Comparison of ENCODE assay signal across 1 mouse cellular context in the genomic region with DNA sequence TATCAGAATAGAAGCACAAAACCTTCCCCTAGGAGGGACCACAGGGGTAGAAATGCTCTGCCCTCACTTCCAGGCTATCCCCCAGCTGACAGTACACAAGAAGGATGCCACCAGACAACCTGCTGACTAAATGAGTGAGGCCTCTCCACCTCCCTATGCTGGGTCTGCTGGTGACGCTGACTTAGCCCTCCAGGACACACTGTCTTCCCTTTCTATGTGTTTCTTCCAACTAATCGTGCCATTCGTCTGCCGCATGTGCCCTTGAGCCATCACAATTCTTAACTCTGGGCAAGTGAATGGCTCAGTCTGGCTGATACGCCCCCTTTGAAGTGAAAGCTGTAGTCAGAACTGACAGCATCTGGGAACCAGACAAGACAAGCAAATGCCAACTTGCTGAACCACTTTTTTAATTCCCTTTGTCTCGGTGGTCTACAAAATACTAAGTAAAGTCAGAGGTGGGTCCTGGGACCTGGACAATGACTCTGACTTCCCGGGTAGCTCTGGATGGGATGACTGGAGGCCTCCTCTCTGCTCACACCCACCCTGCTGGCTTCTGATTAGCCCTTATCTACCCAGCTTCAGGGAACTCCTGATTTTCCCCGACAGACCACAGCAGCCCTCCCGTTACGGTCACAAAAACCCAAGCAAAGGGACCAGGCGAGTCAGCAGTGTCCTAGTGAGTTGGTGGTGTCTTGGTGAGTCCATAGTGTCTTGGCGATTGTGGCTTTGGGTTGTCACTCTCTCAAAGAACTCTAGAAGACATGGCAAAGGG.
TF ChIP-seq lines count a peak whose summit lies in the region.

No protein-coding gene starts in this region.

TF ChIP-seq in MEL, 35 proteins besides CTCF, POLR2A, EP300 and RAD21 (continued from another document):
- TF ChIP-seq MXI1 (IDR thresholded peaks at IDR 0.05; ENCODE audit: low read depth, low read length) (peak; percentile 57), KAT2A (conservative IDR thresholded peaks at IDR 0.05; ENCODE audit: low read depth, low read length) (no peak), ETS1 (IDR thresholded peaks at IDR 0.05; ENCODE audit: low read depth, low read length) (peak; percentile 74), POLR2AphosphoS5 (IDR thresholded peaks at IDR 0.05; ENCODE audit: borderline replicate concordance, low read depth, low read length) (no peak), CHD1 (IDR thresholded peaks at IDR 0.05; ENCODE audit: low read depth, low read length) (no peak), TBP (IDR thresholded peaks at IDR 0.05; ENCODE audit: low read depth, low read length) (no peak), TAL1 (IDR thresholded peaks at IDR 0.05; ENCODE audit: low read length) (peak; percentile 97), NRF1 (IDR thresholded peaks at IDR 0.05; ENCODE audit: insufficient read depth, low read depth, low read length, poor library complexity, severe bottlenecking) (no peak), USF1 (IDR thresholded peaks at IDR 0.05; ENCODE audit: low read depth, low read length) (no peak), ZKSCAN1 (IDR thresholded peaks at IDR 0.05; ENCODE audit: low read depth, low read length) (no peak), GABPA (IDR thresholded peaks at IDR 0.05; ENCODE audit: low read depth, low read length) (0 out of 2 replicates have a peak, but pooled peaks have one; percentile 40), MYC (IDR thresholded peaks at IDR 0.05; ENCODE audit: low read depth, low read length) (no peak), JUND (IDR thresholded peaks at IDR 0.05; ENCODE audit: low read depth, low read length) (no peak), TCF12 (IDR thresholded peaks at IDR 0.05; ENCODE audit: low read depth, low read length) (peak; percentile 96), MAZ (IDR thresholded peaks at IDR 0.05; ENCODE audit: low read depth, low read length) (peak; percentile 74), UBTF (IDR thresholded peaks at IDR 0.05; ENCODE audit: borderline replicate concordance, insufficient read depth, low read depth, low read length) (no peak), SIN3A (IDR thresholded peaks at IDR 0.05; ENCODE audit: low read length) (peak; percentile 75), ZNF384 (IDR thresholded peaks at IDR 0.05; ENCODE audit: low read depth, low read length) (no peak), CHD2 (IDR thresholded peaks at IDR 0.05; ENCODE audit: low read length) (peak; percentile 33; the same call in 1 of the 2 replicates), MYB (IDR thresholded peaks at IDR 0.05; ENCODE audit: low read depth, low read length) (0 out of 2 replicates have a peak, but pooled peaks have one; percentile 13), SMC3 (IDR thresholded peaks at IDR 0.05; ENCODE audit: low read depth, low read length) (no peak), HCFC1 (IDR thresholded peaks at IDR 0.05; ENCODE audit: low read depth, low read length) (no peak), MAFK (IDR thresholded peaks at IDR 0.05; ENCODE audit: borderline replicate concordance, low read depth, low read length) (no peak)
